Mouse (Mus musculus) adrenal gland, adult (tissue): ENCODE data around the gene Exosc10.
A peak's percentile ranks its signal among the peaks of the same experiment; 100 is the strongest.

Experiments used
- DNase-seq, 2 experiments: peaks; one replicate each; pipeline ENCODE4 v3.0.0; 2022 to 2023; ENCODE audit warnings: low spot score in 1 of 2; ENCODE audit not compliant: inconsistent age in 2 of 2

Exosc10 gene

DNA sequence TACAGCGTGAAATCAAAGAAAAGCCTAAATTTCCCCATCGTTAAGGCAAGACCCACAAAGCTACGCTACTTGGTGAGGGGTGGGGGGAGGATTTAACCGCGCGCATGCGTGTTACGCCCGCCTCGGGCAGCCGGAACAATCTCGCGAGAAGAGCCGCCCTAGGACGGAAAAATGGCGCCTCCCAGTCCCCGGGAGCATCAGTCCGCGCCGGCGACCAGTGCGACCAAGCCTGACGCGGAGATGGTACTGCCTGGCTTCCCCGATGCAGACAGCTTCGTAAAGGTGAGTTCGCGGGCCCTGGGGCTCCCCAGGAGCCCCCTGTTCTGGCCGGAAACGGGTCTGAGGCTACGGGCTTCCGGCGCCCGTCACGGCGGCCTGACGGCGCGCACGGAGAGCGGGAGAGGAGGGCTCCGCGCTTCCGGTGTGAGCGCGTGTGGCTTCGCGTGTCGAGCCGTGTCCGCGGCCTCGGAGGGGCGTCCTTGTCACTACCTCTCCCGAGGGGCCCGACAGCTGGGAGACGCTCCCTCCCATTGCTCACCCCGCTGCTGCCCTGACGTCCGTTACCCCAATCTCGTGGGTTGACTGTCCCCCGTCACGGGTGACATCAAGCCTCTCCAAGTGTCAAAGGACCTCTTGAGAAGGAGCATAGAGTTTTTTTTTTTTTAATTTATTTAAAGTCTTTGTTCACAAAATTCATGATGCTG, at the start of gene Exosc10:
Exosc10 (plus strand) TSS at position 133 of the 704 bp plus-strand sequence.
- DNase-seq = peak; percentile 91 to 97

DNA sequence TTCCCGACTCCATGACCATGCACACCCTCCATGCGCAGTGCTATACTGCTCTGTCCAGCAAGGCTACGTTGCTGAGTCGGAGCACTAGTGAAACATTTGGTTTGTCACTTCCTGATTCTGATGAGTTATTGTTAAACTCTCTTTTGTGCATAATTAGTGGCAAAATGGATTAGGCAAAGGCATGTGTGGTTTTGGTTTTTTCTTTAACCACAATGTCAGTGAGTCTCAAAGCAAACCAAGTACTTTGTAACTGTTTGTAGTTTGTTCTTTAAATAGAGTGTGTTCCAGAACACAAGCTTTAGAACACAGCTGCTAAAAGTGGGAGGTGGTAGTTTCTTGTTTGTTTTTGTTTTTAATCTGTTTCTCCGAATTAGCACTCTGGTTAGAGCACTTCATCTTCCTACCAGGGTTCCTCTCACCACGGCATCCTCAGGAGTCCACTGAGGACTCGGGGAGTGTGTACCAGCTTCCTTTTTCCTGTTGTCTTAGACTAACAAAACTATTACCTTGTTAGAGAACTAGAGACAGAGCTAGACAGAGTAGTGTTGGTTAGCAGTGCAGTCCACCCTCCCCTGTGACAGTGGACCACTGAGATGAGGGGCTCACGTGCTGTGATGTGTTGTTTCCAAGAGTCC, 48.7 kb upstream of the Exosc10 start:
- DNase-seq = no peak

DNA sequence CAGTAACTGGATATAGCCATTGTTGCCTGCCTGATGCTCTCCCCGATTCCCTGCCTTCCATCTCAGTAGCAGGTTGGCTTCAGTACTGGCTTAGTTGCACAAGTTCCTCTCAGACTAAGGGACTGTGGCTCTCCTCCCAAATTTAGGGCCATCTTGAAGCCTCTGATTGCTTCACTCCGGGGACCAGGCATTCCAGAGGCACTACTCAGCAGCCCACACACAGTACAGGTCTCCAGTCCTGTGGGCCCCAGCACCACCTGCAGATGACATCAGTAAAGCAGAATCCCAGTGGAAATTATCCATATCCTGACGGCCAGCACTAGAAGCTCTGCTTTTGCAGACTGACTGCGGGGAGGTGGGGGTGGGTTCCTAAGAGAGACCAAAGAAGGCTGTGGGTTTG, 47.5 kb upstream of the Exosc10 start:
- DNase-seq = no peak

DNA sequence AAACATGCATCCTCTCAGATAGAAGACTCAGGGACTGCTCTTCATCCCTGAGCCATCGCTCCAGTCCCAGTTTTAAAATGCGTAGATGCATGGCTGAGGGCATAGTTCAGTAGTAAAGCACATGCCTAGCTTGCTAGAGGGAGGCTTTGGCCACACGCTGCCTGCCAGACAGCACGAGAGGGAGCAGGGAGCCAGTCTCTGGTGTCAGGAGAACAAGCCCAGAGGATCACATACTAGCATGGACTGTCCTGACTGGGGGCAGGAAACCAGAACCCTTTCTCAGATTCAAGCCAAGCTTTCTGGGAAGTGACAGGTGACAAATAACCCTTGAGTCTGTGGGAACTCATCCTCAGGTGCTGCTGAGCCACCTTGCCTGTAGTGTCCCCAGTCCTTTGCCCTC, 46.9 kb upstream of the Exosc10 start:
- DNase-seq = no peak

DNA sequence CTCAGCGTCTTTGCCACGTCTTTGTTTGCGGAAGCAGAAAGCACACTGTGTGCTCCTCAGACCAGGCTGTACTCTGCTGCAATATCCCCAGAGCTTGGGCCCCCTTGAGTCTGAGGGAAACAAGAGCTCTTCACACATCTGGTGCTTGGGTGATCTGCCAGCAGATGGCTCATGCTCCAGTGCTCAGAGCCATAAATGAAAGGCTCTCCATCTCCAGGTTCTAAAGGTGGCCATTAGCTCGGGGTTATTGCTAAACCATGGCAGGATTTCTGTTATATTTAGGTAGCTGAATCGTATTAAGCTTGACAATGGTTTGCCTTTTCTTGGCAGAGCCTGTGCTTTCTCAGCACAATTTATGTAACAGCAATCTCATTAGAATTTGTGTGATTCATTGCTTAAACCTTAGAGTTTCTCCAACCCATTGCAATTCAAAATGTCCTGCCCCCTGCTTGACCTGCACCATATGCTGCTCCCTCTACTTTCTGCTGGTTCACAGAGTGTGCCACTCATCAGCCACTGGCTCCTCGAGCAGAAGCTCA, 45.1 kb upstream of the Exosc10 start:
- peak; percentile 32 to 58 for DNase-seq

DNA sequence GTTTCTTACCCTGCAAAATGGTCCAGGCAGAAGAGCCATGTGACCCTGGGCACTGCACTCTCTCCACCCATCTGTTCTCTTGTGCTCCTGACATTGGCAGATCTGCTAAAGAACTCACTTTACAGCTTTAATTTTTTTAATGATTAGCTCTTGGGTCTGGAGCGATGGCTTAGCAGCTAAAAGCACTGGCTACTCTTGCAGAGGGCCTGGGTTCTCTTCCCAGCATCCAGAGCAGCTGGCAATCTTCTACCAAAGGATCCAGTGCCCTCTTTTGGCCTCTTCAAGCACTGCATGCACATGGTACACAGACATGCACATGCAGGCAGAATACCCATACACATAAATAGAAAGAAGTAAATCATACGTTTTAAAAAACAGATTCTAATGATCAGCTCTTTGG, 42.9 kb upstream of the Exosc10 start:
- DNase-seq = peak in 1 of 2 experiments; percentile 61

DNA sequence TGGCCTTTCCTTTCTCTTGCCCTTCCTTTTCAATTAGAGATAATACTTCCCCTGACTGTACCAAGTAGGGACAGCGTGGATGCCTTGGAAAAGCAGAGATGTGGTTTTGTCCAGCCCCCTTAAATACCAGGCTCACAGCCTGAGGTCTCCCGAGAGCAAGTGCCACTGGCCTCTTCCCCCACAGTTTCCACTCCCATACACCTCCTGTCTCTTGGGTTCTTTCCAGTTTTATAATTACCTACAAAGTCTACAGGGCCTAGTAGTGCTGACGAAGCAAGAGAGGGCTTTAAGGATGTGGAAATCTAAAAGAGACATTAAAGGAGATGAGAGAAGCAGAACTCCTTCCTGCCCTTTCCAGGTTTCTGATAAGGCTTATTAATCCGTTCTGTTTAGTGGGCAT, 40.4 kb upstream of the Exosc10 start:
- no peak for DNase-seq

DNA sequence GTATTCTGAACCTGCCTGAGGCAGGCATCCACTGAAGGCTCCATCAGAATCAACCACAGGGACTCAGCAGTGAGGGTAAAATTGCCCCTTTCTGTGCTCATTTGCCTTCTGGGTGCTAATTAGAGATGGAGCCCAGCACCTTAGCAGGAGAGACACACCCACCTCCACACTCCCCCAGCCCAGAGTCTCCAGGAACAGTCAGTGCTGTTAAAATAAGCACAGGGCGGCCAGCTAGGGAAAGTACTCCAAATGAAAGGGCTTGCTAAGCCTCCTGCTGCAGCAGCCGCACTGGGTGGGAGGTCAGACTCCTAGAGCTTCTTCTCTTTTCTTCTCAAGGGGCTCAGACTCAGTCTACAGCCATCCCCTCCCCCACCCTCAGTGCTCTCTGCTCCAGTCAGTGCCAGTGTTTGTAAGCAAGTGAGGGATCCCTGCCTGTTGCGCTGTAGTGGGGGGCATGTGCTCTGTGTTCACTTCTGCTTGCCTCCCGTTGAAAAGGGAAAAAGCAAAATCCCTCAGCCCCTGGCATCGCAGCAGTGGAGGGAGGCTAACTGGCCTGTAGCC, 39.9 kb upstream of the Exosc10 start:
- no peak for DNase-seq

DNA sequence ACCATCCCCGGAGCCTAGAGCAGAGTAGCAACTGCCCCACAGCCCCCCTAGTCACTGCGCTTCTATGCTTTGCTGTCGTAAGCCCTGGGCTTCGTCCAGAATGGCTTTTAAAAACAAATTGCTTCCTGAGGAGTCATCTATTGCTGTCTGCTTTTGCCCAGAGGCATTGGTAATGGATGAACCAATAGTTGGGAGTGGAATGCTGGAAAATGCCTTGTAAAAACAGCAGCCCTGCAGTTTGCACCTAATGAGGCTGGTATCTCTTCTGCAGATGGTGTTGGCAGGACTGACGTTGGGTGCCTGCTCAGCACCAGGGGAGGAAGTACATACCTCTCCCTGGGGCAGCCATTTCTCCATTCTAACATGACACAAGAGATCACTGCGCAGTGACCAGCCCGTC, 34.7 kb upstream of the Exosc10 start:
- DNase-seq = peak; percentile 42 to 55

DNA sequence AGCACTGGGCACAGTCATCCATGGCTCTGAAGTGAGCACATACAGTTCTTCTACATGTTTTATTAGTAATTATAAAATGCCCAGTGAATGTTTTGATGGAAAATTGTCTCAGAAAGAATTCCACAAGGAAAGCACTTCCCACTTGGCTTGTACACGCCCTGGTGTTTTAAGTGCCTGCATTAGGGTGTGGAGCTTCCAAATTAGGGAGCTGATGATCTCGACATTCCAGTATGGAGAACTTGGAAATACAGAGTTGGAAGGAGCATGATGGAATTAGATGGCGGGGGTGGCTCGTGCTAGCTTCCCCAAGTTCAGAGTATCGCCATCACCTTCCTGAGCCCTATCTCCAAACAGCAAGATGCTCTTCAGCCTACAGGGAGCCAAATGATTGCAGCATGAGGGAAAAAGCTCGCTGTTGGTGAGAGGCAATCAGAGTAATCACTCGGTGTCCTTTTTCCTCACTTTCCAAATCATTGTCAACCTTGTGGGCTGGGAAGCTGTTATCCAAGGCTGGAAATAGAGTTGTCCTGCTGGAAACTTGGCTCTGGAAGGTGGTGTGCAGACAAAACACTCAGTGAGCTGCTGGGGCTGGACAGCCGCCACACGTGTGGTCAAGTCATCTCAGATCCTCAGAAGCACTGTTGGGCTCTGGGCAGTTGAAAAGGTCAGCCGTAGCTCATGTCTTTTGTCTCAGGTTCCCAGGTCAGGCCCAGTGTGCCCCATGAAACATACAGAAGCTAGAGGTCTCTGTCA, 30.9 kb upstream of the Exosc10 start:
- DNase-seq = no peak

DNA sequence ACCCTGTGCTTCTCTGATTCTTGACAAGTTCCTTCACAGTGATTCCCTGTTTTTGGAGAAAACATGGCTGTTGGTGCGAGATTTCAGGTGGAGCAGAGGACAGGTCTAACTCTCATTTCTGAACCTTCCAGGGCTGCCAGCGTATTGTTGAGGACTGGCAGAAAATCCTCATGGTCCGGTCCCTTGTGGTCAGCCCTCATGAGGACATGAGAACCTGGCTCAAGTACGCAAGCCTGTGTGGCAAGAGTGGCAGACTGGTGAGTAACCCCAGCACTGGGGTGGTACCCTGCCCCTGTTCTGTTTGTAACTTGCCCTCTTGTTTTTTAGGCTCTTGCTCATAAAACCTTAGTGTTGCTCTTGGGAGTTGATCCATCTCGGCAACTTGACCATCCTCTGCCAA, 27.9 kb upstream of the Exosc10 start:
- no peak for DNase-seq

DNA sequence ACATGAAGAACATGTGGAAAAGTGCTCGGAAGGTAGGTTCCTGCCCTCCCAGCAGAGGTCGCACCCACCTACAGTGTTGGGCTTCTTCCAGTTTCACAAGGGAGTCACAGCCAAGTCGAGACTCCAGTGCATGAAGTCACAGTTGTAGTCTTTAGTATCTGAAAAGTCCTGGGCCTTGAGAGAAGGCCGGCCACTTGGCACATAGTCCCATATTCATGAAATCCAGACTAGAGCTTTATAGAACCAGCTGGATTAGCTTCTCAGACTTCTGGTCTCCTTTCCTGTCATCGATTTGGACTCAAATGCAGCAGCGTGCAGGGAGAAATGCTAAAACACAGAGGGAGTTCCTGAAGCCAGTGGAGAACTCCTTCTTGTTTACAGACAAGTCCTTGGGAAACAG, 27.5 kb upstream of the Exosc10 start:
- DNase-seq = no peak

DNA sequence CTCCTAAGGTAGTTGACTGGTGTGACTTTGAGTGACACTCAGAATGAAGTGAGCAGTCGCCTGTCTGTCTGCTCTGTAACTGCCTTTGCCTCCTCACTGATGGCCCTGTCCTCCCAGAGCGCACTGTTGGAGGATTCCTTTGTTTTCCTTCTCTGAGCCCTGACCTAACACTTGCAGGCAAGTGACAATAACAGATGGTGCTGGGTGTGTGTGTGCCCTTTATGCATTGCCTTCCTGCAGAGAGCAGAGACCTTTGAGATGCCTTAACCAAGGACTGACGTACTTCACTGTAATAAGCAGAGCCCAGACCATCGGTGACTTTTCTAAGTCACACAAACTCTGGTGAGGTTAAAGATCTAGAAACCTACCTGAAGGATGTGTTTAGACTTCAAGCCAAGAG, 26.9 kb upstream of the Exosc10 start:
- no peak for DNase-seq

DNA sequence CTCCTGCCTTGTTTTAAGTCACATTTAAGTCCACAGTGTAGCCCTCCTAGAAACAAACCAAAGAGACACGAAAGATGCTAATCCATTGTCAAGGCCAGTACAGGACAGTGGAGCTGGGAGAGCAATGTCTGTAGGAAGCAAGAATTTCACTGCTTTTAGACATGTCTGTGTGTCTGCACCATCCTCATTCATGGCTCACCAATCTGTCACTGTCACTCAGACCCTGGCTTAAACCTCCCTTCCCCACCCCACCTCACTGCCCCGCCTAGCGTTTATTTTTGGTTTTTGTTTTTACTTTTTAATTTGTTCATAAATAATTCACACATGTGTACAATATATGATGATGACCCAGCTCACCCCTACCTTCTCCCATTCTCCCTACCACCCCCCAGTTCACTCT, 25.7 kb upstream of the Exosc10 start:
- no peak for DNase-seq

DNA sequence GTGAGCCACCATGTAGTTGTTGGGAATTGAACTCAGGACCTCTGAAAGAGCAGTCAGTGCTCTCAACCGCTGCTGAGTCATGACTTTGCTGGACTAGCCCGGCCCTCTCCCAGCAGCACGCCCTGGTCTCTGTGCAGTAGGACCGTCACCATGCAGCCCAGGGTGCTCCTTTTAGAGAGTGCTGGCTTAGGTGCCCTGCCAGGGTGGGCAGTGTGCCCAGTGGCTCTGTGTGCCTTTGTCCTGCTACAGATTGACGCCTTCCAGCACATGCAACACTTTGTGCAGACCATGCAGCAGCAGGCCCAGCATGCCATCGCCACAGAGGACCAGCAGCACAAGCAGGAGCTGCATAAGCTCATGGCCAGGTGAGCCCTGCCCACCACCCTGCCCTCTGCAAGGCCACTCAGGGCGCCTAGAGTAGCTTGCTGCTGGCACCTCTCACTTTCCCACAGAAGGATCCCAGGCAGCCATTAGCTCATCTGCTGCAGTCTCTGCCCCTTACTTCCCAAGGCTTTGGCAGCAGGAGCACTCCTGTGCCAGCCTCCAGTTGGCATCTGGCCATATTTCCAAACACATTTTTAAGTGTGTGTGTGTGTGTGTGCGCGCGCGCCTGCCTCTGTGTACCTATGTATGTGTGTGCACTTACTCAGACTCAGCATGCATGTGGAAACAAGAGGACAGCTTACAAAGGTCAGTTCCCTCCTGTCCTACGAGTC, 24.5 kb upstream of the Exosc10 start:
- peak in 1 of 2 experiments; percentile 51 for DNase-seq

DNA sequence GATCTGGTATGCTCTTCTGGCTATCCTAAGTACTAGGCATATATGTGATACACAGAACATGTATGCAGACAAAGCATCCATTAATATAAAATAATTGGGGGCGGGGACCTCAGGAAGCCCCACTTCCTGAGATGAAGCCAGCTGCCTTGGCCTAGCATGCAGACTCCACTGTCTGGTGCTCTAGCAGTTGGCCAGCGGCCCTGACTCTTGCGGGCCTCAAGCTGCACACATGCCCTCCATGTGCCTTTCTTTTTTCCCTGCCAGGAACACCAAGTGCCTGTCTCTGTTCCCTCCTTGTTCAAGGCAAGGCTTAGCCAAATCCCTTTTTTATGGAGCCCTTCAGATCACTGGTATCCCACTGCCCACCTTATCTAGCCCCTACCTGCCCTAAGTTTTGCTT, 22.4 kb upstream of the Exosc10 start:
- DNase-seq = no peak

DNA sequence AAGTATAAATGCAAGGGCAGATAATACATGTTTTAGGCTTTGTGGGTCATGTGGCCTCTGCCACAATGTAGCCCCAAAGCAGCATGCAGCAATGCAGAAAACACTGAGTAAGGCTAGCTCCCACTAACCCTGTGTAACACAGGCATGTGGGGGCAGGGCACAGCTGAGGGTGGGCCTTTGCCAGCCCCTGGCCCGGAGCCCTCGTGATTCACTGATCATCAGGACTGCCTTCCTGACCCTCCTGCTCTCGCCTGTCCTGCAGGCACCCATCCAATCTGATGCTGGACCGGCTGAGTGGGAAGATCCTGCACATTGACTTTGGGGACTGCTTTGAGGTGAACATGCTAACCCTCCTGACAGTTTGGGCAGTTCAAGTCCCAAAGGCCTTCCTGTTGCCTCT, 9.1 kb upstream of the Exosc10 start:
- no peak for DNase-seq

DNA sequence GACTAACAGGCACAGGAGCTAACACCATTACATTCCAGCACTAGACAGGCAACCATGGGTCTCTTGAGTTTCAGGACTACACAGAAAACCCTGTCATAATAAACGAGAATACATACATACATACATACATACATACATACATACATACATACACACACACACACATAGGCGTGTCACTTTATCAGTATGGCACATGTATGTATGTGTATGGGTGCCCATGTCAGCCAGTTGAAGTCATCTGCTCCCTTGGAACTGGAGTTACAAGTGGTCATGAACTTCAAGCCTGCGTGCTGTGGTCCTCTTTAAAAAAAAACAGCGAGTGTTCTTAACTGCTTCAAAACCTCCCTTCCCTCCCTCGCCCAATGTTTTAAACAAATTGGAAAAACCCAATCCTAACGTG, 463 bp upstream of the Exosc10 start:
- DNase-seq = no peak

DNA sequence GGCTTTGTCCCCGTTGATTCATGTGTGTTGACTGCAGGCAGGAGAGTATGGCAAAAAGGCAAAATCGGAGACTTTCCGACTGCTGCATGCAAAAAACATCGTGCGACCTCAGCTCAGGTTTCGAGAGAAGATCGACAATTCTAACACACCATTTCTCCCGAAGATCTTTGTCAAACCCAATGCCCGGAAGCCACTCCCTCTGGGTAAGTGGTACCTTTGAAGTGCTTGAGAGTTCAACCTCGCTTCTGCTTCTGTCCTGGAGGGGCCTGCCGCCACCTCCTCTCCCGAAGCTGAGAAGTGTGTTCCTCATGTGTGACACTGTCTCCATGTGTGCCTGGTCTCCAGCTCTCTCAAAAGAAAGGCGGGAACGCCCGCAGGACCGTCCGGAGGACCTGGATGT, 4.4 kb downstream of the Exosc10 start:
- no peak for DNase-seq

DNA sequence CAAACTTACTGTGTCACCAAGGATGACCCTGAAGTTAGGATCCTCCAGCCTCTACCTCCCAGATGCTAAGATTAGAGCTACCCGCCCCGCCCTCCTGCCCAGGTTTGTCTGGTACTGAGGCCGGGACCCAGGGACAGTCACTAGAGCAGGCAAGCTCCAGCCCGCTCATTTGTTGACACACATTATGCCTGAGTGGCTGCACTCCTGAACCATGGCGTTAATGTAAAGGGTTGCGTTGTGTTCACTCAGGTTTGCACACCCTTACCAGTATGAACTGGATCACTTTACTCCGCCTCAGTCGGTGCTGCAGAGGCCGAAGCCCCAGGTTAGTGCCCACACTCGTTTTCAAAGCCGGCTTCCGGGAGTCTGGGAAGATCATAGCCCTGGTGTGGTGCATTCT, 5.4 kb downstream of the Exosc10 start:
- DNase-seq = no peak

DNA sequence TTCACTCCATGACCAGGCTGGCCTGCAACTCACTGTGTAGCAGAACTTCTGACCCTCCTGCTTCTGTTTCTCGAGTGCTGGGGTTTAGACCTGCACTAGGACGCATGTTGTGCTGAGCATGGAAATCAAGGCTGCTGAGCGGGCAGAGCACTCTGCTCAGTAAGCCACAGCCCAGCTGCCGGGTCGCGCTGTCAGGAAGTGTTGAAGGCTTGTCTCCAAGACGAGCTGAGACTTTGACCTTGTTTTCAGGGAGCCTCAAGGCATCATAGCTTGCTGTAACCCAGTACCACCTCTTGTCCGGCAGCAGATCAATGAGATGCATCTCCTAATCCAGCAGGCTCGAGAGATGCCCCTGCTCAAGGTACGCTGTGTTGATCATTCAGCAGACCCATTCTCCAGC, 11.9 kb downstream of the Exosc10 start:
- no peak for DNase-seq
